Mouse (Mus musculus) myocyte (in vitro differentiated cells): ENCODE measurements at regions not wholly inside any gene's neighbourhood (a gene's known extent, or its start where the extent isn't known, plus 50 kb on each side); places are given as distances from the start of the nearest gene placed in this dataset.

Experiments used
- CEBPB ChIP-seq: IDR thresholded peaks from 2 replicates; pipeline ENCODE4 v1.6.1; 2011; ENCODE audit warnings: mild to moderate bottlenecking, moderate library complexity; ENCODE audit not compliant: poor library complexity, insufficient read depth, severe bottlenecking
- E2F4 ChIP-seq: IDR thresholded peaks from one replicate; pipeline ENCODE4 v1.6.1; 2011; ENCODE audit warnings: mild to moderate bottlenecking, control low read depth, moderate library complexity; ENCODE audit not compliant: insufficient read depth
- MYOD1 ChIP-seq, 3 experiments: IDR thresholded peaks; one replicate each; pipeline ENCODE4 v1.6.1; 2011; ENCODE audit warnings: control low read depth in 2 of 3, low read depth in 2 of 3, mild to moderate bottlenecking in 2 of 3, moderate library complexity in 1 of 3; ENCODE audit not compliant: insufficient read length in 2 of 3, control insufficient read depth in 1 of 3
- POLR2A ChIP-seq: IDR thresholded peaks from one replicate; pipeline ENCODE4 v1.6.1; 2011; ENCODE audit warnings: low read depth, mild to moderate bottlenecking, control low read depth, moderate library complexity; ENCODE audit not compliant: insufficient read length
- SRF ChIP-seq: IDR thresholded peaks from one replicate; pipeline ENCODE4 v1.6.1; 2011; ENCODE audit warnings: low read depth; ENCODE audit not compliant: control insufficient read depth, insufficient read length
- USF1 ChIP-seq: IDR thresholded peaks from one replicate; pipeline ENCODE4 v1.6.1; 2011; ENCODE audit warnings: low read depth, mild to moderate bottlenecking, control low read depth, moderate library complexity

DNA sequence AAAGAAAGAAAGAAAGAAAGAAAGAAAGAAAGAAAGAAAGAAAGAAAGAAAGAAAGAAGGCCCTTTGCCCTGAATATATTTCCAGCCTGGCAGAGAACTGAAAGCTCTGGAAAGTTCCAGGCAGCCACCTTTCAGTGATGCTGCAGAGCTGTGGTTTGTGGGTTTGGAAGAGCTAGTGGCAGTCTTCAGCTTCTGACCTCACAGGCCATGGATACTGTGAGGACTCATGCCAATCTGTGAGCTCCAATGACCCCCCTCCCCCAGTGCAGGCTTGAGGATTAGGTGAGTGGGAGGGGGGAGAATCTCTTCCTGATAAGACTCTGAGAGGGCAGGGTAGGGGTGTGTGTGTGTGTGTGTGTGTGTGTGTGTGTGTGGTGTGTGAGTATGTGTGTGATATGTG is 65.7 kb upstream of the Igf1 start:
- no peak for TF ChIP-seq E2F4
- no peak for TF ChIP-seq POLR2A
- TF ChIP-seq SRF: no peak
- no peak for TF ChIP-seq MYOD1 (IDR thresholded peaks at IDR 0.05; ENCODE audit: control insufficient read depth in 1 of 3, insufficient read length in 2 of 3, low read depth in 2 of 3)
- no peak for TF ChIP-seq CEBPB
- TF ChIP-seq USF1: no peak
